Mouse (Mus musculus) limb, embryonic 15.5 days (tissue): ENCODE measurements around the gene Ccr2. TPM values are rescaled to one million over a fixed set of nuclear protein-coding genes. Genes with fewer than 3 reads are reported as not detected.
"Not testable (repeated sequence)": the region's sequence is repeated elsewhere in the genome, so short reads cannot be mapped to it uniquely, and the experiment has no call there.

Experiments
- ATAC-seq: fragments of 200-750 bp; cut with Nextera tagmentation; 2 replicates; pipeline ENCODE4 v1.8.0; 2017; ENCODE audit warnings: low read depth, moderate TSS enrichment; ENCODE audit not compliant: insufficient number of reproducible peaks, low FRiP score, low TSS enrichment
- H3K27ac ChIP-seq: fragments of 300-500 bp; sonication (generic); 2 replicates; pipeline ENCODE4 v1.5.1; 2015; ENCODE audit warnings: moderate library complexity, mild to moderate bottlenecking, inconsistent platforms
- H3K27me3 ChIP-seq: fragments of 300-500 bp; sonication (generic); 2 replicates; pipeline ENCODE4 v1.6.1; 2015; ENCODE audit warnings: inconsistent platforms
- H3K36me3 ChIP-seq: fragments of 300-500 bp; sonication (generic); 2 replicates; pipeline ENCODE4 v1.6.1; 2015; ENCODE audit warnings: inconsistent platforms
- H3K4me1 ChIP-seq: fragments of 300-500 bp; sonication (generic); 2 replicates; pipeline ENCODE4 v1.6.1; 2015; ENCODE audit warnings: inconsistent platforms
- H3K4me2 ChIP-seq: fragments of 300-500 bp; sonication (generic); 2 replicates; pipeline ENCODE4 v1.6.1; 2015; ENCODE audit warnings: mild to moderate bottlenecking, inconsistent platforms
- H3K4me3 ChIP-seq: fragments of 300-500 bp; sonication (generic); 2 replicates; pipeline ENCODE4 v1.5.1; 2015; ENCODE audit warnings: mild to moderate bottlenecking, inconsistent platforms
- H3K9ac ChIP-seq: fragments of 300-500 bp; sonication (generic); 2 replicates; pipeline ENCODE4 v1.6.1; 2015; ENCODE audit warnings: inconsistent platforms
- H3K9me3 ChIP-seq: fragments of 300-500 bp; sonication (generic); 2 replicates; pipeline ENCODE4 v1.6.1; 2016; ENCODE audit warnings: inconsistent platforms
- WGBS: fragments of 180-500 bp; shearing (Covaris S2); methylation state at CpG from one replicate; pipeline ENCODE4 v1.1.7; 2015; 5-methylcytosine and 5-hydroxymethylcytosine counted together
- polyA plus RNA-seq: library from polyadenylated mRNA; unstranded; fragments of >200 nt; fragmentation: Nextera tagmentation; extraction: Ambion mirVana; gene quantifications from 2 replicates; pipeline ENCODE4 v1.2.1, GENCODE M21; 2015

Gene Ccr2
- polyA plus RNA-seq, 1 experiment from 2014 or later: 4.2 TPM

DNA sequence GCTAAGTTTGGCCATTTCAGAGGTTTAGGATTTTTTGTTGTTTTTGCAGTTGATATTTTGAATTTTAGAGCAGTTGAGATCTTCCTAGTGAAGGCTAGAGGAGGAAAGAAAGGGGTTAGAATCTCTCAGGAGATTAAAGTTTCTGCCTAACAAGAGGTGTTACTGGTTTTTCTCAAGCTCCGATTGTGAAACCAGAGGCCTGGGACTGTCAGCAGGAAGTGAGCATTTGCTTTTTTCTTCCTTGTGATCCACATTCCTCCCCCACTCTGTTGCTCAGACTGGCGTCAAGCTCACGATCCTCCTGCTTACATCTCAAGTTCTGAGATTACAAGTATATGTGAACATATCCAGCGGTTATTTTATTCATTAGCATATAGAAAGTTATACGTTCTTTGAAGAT lies 24.6 kb downstream of the Ccr2 start:
- Histone ChIP-seq H3K36me3 (no peaks in the 10 kb centered on the region), H3K4me3 (no peak overlapping the region), H3K27me3 (no peaks in the 10 kb centered on the region), H3K27ac (no peak overlapping the region), H3K9ac (no peak overlapping the region), H3K4me2 (no peak overlapping the region), H3K9me3 (no peaks in the 10 kb centered on the region), H3K4me1 (no peaks in the 10 kb centered on the region)
- ATAC-seq: no peak
- 31% methylated on average over 5 of the region's 5 CpGs for WGBS

DNA sequence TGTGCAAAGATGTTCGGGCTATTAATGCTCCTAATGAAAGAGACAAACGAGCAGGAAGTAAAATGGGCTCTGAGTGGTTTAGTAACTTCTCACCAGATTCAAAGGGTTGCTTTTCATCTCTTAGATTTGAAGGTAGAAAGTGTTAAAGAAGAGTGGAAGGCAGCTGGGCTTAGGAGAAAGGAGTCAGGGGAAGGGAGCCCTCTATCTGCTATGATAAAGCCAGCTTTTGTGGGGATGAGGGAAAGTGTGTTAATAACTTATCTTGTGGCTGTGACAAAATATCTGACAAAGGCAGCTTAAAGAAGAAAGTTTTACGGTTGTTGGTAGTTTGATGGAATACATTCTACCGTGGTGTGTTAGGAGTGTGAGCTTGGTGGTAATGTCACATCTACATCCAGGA lies 25.7 kb downstream of the Ccr2 start:
- Histone ChIP-seq H3K9ac (no peak overlapping the region), H3K9me3 (no peaks in the 10 kb centered on the region), H3K27me3 (no peaks in the 10 kb centered on the region), H3K27ac (no peak overlapping the region), H3K4me3 (no peak overlapping the region), H3K4me2 (no peak overlapping the region), H3K36me3 (no peaks in the 10 kb centered on the region), H3K4me1 (no peaks in the 10 kb centered on the region)
- WGBS: 50% methylated on average over 4 of the region's 4 CpGs
- ATAC-seq: no peak

DNA sequence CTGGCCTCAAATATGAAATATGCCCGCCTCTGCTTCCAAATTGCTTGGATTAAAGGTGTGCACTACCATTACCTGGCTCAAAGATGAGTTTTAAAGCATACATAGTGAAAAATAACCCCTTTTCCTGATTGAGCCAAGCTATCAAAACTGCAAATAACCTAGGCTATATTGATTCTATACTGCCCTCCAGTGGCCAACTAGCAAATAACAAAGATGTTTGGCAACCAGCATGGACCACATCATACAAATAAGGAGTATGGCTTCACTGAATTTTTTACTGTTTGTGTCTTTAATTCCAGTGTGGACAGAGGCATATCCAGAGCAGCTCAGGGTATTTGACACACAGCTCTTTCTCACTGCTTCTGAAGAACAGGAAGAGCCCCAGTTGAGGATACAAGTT lies 26.6 kb downstream of the Ccr2 start:
- no peaks in the 10 kb centered on the region for H3K9me3 ChIP-seq
- no peak for ATAC-seq
- no peak overlapping the region for H3K27ac ChIP-seq
- no peak overlapping the region for H3K4me2 ChIP-seq
- no peaks in the 10 kb centered on the region for H3K4me1 ChIP-seq
- H3K27me3 ChIP-seq: no peaks in the 10 kb centered on the region
- 2% methylated on average over 1 of the region's 1 CpGs for WGBS
- no peak overlapping the region for H3K4me3 ChIP-seq
- no peak overlapping the region for H3K9ac ChIP-seq
- no peaks in the 10 kb centered on the region for H3K36me3 ChIP-seq

DNA sequence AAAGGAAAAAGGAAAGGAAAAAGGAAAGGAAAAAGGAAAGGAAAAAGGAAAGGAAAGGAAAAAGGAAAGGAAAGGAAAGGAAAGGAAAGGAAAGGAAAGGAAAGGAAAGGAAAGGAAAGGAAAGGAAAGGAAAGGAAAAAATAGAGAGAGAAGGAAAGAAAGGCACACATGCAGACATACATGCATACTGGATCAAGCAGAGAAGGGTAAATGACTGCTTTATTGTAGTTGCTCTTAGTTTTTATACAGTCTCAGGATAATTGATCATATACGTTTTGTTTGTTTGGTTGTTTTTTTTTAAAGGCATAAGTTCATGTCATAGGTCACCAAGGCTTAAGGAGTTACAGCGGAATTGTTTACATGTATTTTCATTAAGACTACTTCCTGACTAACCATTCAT lies 31.1 kb downstream of the Ccr2 start:
- H3K9me3 ChIP-seq, H3K9ac ChIP-seq, H3K27me3 ChIP-seq, ATAC-seq, H3K27ac ChIP-seq, H3K4me3 ChIP-seq, H3K4me2 ChIP-seq, H3K4me1 ChIP-seq, H3K36me3 ChIP-seq: not testable (repeated sequence)
- WGBS: 72% methylated on average over 2 of the region's 2 CpGs

DNA sequence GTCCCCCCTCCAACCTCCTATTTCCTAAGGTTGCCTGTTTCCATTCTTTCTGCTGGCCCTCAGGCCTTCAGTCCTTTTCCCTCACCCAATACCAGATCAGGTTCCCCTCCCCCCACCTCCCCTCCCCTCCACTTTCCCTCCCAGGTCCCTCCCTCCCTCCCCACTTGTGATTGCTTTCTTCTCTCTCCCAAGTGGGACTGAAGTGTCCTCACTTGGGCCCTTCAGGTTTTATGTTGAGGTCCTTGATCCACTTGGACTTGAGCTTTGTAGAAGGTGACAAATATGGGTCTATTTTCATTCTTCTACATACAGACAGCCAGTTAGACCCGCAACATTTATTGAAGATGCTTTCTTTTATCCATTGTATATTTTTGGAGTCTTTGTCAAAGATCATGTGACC lies 33.2 kb downstream of the Ccr2 start:
- not testable (repeated sequence) for ATAC-seq
- WGBS: 82% methylated on average over 1 of the region's 1 CpGs

DNA sequence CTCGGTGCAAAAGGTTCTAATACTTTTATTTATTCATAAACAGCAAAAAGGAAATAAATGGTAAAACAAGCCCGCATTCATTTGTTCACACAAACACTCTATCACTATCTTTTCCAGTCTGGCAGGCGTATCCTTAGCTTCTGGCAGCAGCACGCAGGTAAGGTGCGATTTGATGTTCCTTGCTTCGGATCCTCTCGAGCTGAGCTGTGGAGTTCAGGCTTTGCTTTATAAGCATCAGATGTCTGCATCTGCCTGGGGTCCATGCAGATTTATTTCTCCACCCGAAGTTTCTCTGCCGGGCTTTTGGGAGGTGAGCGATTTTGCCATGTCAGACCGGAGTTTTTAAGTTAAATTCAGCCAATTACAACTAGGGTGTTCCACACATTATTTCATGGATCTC lies 35.9 kb downstream of the Ccr2 start:
- Histone ChIP-seq H3K9me3 (no peaks in the 10 kb centered on the region), H3K4me1 (no peaks in the 10 kb centered on the region), H3K27me3 (no peaks in the 10 kb centered on the region), H3K4me2 (no peak overlapping the region), H3K9ac (no peak overlapping the region), H3K27ac (no peak overlapping the region), H3K36me3 (no peaks in the 10 kb centered on the region), H3K4me3 (no peak overlapping the region)
- WGBS: 73% methylated on average over 11 of the region's 11 CpGs
- ATAC-seq: no peak

More for the DNA sequence above, 33.2 kb downstream of the Ccr2 start:
- not testable (repeated sequence) for H3K9ac ChIP-seq, H3K27me3 ChIP-seq, H3K36me3 ChIP-seq, H3K27ac ChIP-seq, H3K4me3 ChIP-seq, H3K4me1 ChIP-seq, H3K9me3 ChIP-seq, H3K4me2 ChIP-seq

DNA sequence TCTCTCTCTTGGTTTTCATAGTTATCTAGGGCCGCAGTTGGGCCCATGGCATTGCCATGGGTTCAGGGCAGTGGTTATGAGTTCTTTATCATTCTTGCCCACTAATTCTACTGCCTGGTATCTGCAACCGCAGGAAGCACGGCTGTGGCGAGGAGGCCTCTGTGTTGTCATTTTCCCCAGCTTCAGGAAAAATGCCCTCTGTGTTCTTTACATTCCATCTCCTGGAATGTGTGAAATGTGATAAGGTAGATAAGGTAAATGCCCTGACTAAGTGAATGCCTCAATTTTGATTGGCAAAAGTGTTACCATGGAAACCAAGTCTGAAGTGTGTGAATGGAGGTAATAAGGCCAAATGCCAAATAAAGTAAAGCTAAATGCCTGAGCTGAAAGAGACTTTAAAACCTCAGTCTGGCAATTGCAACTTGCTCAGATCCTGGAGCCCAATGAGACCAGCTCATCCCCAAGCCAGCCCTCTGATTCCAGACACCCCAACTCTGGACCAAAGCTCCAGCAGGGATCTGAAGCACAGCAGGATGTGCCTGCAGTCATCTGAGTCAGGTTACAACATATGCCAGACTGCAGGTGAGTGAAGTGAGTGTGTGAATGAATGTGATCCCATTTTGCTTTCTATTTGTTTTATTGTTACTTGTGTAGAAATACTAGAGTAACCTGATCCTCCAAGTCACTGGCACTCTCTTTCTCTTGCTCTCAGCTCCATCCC lies 36.5 kb downstream of the Ccr2 start:
- no peak overlapping the region for H3K9ac ChIP-seq
- H3K36me3 ChIP-seq: no peaks in the 10 kb centered on the region
- no peaks in the 10 kb centered on the region for H3K4me1 ChIP-seq
- H3K27me3 ChIP-seq: no peaks in the 10 kb centered on the region
- H3K4me2 ChIP-seq: no peak overlapping the region
- H3K27ac ChIP-seq: no peak overlapping the region
- ATAC-seq: no peak
- 50% methylated on average over 4 of the region's 4 CpGs for WGBS
- no peak overlapping the region for H3K4me3 ChIP-seq
- H3K9me3 ChIP-seq: no peaks in the 10 kb centered on the region

DNA sequence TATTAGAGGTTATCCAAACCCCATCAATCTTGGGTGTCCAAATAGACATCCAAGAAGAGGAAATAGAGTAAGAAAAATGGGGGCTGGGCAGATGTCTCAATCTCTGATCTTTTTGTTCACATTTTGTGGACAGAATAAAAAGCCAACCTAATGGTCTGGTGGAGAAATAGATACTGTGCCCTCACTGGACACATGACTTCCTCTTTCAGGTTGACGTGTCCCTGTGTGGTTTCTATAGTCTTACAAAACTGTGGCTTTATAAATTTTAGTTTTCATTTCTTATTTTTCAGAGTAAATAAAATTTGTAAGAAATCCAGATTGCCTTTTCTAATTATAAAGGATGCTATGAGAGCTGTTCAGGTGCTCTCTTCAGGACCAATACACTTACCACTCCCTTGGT lies 41.9 kb downstream of the Ccr2 start:
- no peaks in the 10 kb centered on the region for H3K4me1 ChIP-seq
- 85% methylated on average over 1 of the region's 1 CpGs for WGBS
- no peak overlapping the region for H3K9ac ChIP-seq
- no peak overlapping the region for H3K4me3 ChIP-seq
- H3K27ac ChIP-seq: no peak overlapping the region
- no peaks in the 10 kb centered on the region for H3K36me3 ChIP-seq
- H3K9me3 ChIP-seq: no peaks in the 10 kb centered on the region
- ATAC-seq: no peak
- no peaks in the 10 kb centered on the region for H3K27me3 ChIP-seq
- H3K4me2 ChIP-seq: no peak overlapping the region

DNA sequence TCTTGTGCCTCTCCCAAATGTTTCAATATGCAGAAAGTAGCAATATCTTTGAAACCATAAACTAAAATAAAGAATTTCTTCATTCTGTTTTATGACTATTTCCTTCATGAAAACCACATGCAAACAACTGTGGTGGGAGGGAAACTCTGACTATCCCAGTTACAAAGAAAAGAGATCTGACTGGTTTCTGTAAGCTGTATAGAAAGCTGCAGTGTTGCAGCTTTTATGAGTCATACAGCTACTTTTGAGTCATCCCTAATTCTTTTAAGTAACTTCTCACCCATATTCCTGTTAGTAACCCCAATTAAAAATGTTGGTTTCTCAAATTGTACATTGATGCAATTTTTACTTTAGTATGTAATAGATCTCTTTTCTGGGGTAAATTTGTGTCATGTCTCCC lies 44.6 kb downstream of the Ccr2 start:
- no peak overlapping the region for H3K4me2 ChIP-seq
- H3K9me3 ChIP-seq: no peaks in the 10 kb centered on the region
- H3K27ac ChIP-seq: no peak overlapping the region
- no peaks in the 10 kb centered on the region for H3K4me1 ChIP-seq
- ATAC-seq: no peak
- H3K9ac ChIP-seq: no peak overlapping the region
- no peak overlapping the region for H3K4me3 ChIP-seq
- no peaks in the 10 kb centered on the region for H3K36me3 ChIP-seq
- no peaks in the 10 kb centered on the region for H3K27me3 ChIP-seq

Other genes with a start within 250 kb of the Ccr2 start
- gene Xcr1, start 239.9 kb upstream of the Ccr2 start, polyA plus RNA-seq: 0.03 TPM in 1 of 2 replicates, not detected in the other
- gene Ccr1, start 133.3 kb upstream of the Ccr2 start, polyA plus RNA-seq: 4.2 and 5.8 TPM in 2 replicates
- not detected in 2 replicates for gene Ccr1l1, start 123.5 kb upstream of the Ccr2 start, polyA plus RNA-seq
- 0.20 TPM in 1 of 2 replicates, not detected in the other for gene Ccr3, start 80.0 kb upstream of the Ccr2 start, polyA plus RNA-seq
- gene Ccr5, start 19.6 kb downstream of the Ccr2 start, polyA plus RNA-seq: 1.2 and 1.5 TPM in 2 replicates
- gene 2010315B03Rik, start 210.7 kb downstream of the Ccr2 start, polyA plus RNA-seq: 7.9 and 10.1 TPM in 2 replicates